Mouse (Mus musculus): ENCODE measurements around the gene Afdn. TPM values are rescaled to one million over a fixed set of nuclear protein-coding genes. Genes with fewer than 3 reads are reported as not detected.

Afdn gene
- polyA plus RNA-seq, 1 experiment from 2014 or later, result 40.4 TPM

- Histone ChIP-seq H3K27ac (ENCODE audit: low read length) (peak overlapping the region; percentile 81), H3K9ac (ENCODE audit: low read length) (peak overlapping the region; percentile 7; the same call in 1 of the 2 replicates), H3K4me1 (ENCODE audit: control insufficient read depth, insufficient read depth, low read length) (peaks cover 46% of the 10 kb centered on the region), H3K36me3 (ENCODE audit: control insufficient read depth, insufficient read depth) (no peaks in the 10 kb centered on the region), H3K4me2 (ENCODE audit: low read depth, low read length) (no peak overlapping the region), H3K27me3 (ENCODE audit: control insufficient read depth, insufficient read depth, low read length) (no peaks in the 10 kb centered on the region), H3K9me3 (replicated peaks; ENCODE audit: control insufficient read depth, low read length) (no peaks in the 10 kb centered on the region), H3K4me3 (ENCODE audit: low read length) (no peak overlapping the region)
- WGBS, result 31% methylated on average over 7 of the region's 7 CpGs
- 0 out of 2 replicates have a peak, but pooled peaks have one; percentile 6 for ATAC-seq (replicated peaks; ENCODE audit: extremely low read depth, insufficient read depth, low FRiP score)
These were observed 17.2 kb upstream of the Afdn start for GRCm38 (mm10) chr17:13742941-13743708.

GRCm38 (mm10) chr17:13743709-13744079 is 16.6 kb upstream of the Afdn start:
- no peak overlapping the region for H3K4me3 ChIP-seq (ENCODE audit: low read length)
- peaks cover 44% of the 10 kb centered on the region for H3K4me1 ChIP-seq (ENCODE audit: control insufficient read depth, insufficient read depth, low read length)
- no peaks in the 10 kb centered on the region for H3K27me3 ChIP-seq (ENCODE audit: control insufficient read depth, insufficient read depth, low read length)
- no peaks in the 10 kb centered on the region for H3K9me3 ChIP-seq (replicated peaks; ENCODE audit: control insufficient read depth, low read length)
- H3K4me2 ChIP-seq (ENCODE audit: low read depth, low read length), result no peak overlapping the region
- WGBS, result 21% methylated on average over 5 of the region's 5 CpGs
- ATAC-seq (replicated peaks; ENCODE audit: extremely low read depth, insufficient read depth, low FRiP score), result peak; percentile 18; the same call in 1 of the 2 replicates
- peak overlapping the region; percentile 28; the same call in 1 of the 2 replicates for H3K9ac ChIP-seq (ENCODE audit: low read length)
- no peaks in the 10 kb centered on the region for H3K36me3 ChIP-seq (ENCODE audit: control insufficient read depth, insufficient read depth)
- H3K27ac ChIP-seq (ENCODE audit: low read length), result peak overlapping the region; percentile 81

GRCm38 (mm10) chr17:13744219-13744618 is 16.1 kb upstream of the Afdn start:
- no peak overlapping the region for H3K4me2 ChIP-seq (ENCODE audit: low read depth, low read length)
- no peak overlapping the region for H3K4me3 ChIP-seq (ENCODE audit: low read length)
- H3K36me3 ChIP-seq (ENCODE audit: control insufficient read depth, insufficient read depth), result no peaks in the 10 kb centered on the region
- H3K27me3 ChIP-seq (ENCODE audit: control insufficient read depth, insufficient read depth, low read length), result no peaks in the 10 kb centered on the region
- H3K4me1 ChIP-seq (ENCODE audit: control insufficient read depth, insufficient read depth, low read length), result peaks cover 44% of the 10 kb centered on the region
- H3K9ac ChIP-seq (ENCODE audit: low read length), result 0 out of 2 replicates have a peak overlapping the region, but pooled peaks have one; percentile 28
- WGBS, result 69% methylated on average over 6 of the region's 6 CpGs
- H3K27ac ChIP-seq (ENCODE audit: low read length), result peak overlapping the region; percentile 26; the same call in 1 of the 2 replicates
- ATAC-seq (replicated peaks; ENCODE audit: extremely low read depth, insufficient read depth, low FRiP score), result no peak
- no peaks in the 10 kb centered on the region for H3K9me3 ChIP-seq (replicated peaks; ENCODE audit: control insufficient read depth, low read length)

GRCm38 (mm10) chr17:13744824-13745223 is 15.5 kb upstream of the Afdn start:
- Histone ChIP-seq H3K4me2 (ENCODE audit: low read depth, low read length) (no peak overlapping the region), H3K9me3 (replicated peaks; ENCODE audit: control insufficient read depth, low read length) (no peaks in the 10 kb centered on the region), H3K9ac (ENCODE audit: low read length) (no peak overlapping the region), H3K36me3 (ENCODE audit: control insufficient read depth, insufficient read depth) (no peaks in the 10 kb centered on the region), H3K27me3 (ENCODE audit: control insufficient read depth, insufficient read depth, low read length) (no peaks in the 10 kb centered on the region), H3K4me3 (ENCODE audit: low read length) (no peak overlapping the region), H3K27ac (ENCODE audit: low read length) (peak overlapping the region; percentile 2; the same call in 1 of the 2 replicates), H3K4me1 (ENCODE audit: control insufficient read depth, insufficient read depth, low read length) (peaks cover 44% of the 10 kb centered on the region)
- WGBS, result 22% methylated on average over 4 of the region's 4 CpGs
- 0 out of 2 replicates have a peak, but pooled peaks have one; percentile 49 for ATAC-seq (replicated peaks; ENCODE audit: extremely low read depth, insufficient read depth, low FRiP score)

- H3K4me1 ChIP-seq (ENCODE audit: control insufficient read depth, insufficient read depth, low read length), result peaks cover 44% of the 10 kb centered on the region
- 46% methylated on average over 2 of the region's 2 CpGs for WGBS
- no peak; the same call in 1 of the 2 replicates for ATAC-seq (replicated peaks; ENCODE audit: extremely low read depth, insufficient read depth, low FRiP score)
These were observed 15.0 kb upstream of the Afdn start for GRCm38 (mm10) chr17:13745373-13745772.

GRCm38 (mm10) chr17:13746330-13746729 is 14.0 kb upstream of the Afdn start:
- H3K36me3 ChIP-seq (ENCODE audit: control insufficient read depth, insufficient read depth), result no peaks in the 10 kb centered on the region
- ATAC-seq (replicated peaks; ENCODE audit: extremely low read depth, insufficient read depth, low FRiP score), result no peak
- no peak overlapping the region for H3K4me3 ChIP-seq (ENCODE audit: low read length)
- H3K9ac ChIP-seq (ENCODE audit: low read length), result no peak overlapping the region
- H3K4me2 ChIP-seq (ENCODE audit: low read depth, low read length), result no peak overlapping the region
- H3K27ac ChIP-seq (ENCODE audit: low read length), result 0 out of 2 replicates have a peak overlapping the region, but pooled peaks have one; percentile 14
- no peaks in the 10 kb centered on the region for H3K27me3 ChIP-seq (ENCODE audit: control insufficient read depth, insufficient read depth, low read length)
- peaks cover 40% of the 10 kb centered on the region for H3K4me1 ChIP-seq (ENCODE audit: control insufficient read depth, insufficient read depth, low read length)
- no peaks in the 10 kb centered on the region for H3K9me3 ChIP-seq (replicated peaks; ENCODE audit: control insufficient read depth, low read length)
- WGBS, result 66% methylated on average over 6 of the region's 6 CpGs

More at GRCm38 (mm10) chr17:13745373-13745772, 15.0 kb upstream of the Afdn start:
- no peaks in the 10 kb centered on the region for H3K36me3 ChIP-seq (ENCODE audit: control insufficient read depth, insufficient read depth)
- H3K4me3 ChIP-seq (ENCODE audit: low read length), result no peak overlapping the region
- H3K9ac ChIP-seq (ENCODE audit: low read length), result no peak overlapping the region
- no peak overlapping the region for H3K27ac ChIP-seq (ENCODE audit: low read length)
- no peaks in the 10 kb centered on the region for H3K9me3 ChIP-seq (replicated peaks; ENCODE audit: control insufficient read depth, low read length)
- H3K4me2 ChIP-seq (ENCODE audit: low read depth, low read length), result no peak overlapping the region
- H3K27me3 ChIP-seq (ENCODE audit: control insufficient read depth, insufficient read depth, low read length), result no peaks in the 10 kb centered on the region

GRCm38 (mm10) chr17:13747681-13748080 is 12.7 kb upstream of the Afdn start:
- H3K4me2 ChIP-seq (ENCODE audit: low read depth, low read length), result no peak overlapping the region
- no peak overlapping the region for H3K27ac ChIP-seq (ENCODE audit: low read length)
- no peaks in the 10 kb centered on the region for H3K9me3 ChIP-seq (replicated peaks; ENCODE audit: control insufficient read depth, low read length)
- no peaks in the 10 kb centered on the region for H3K27me3 ChIP-seq (ENCODE audit: control insufficient read depth, insufficient read depth, low read length)
- no peaks in the 10 kb centered on the region for H3K36me3 ChIP-seq (ENCODE audit: control insufficient read depth, insufficient read depth)
- peaks cover 32% of the 10 kb centered on the region for H3K4me1 ChIP-seq (ENCODE audit: control insufficient read depth, insufficient read depth, low read length)
- no peak overlapping the region for H3K4me3 ChIP-seq (ENCODE audit: low read length)
- H3K9ac ChIP-seq (ENCODE audit: low read length), result no peak overlapping the region
- no peak for ATAC-seq (replicated peaks; ENCODE audit: extremely low read depth, insufficient read depth, low FRiP score)
- WGBS, result 85% methylated on average over 9 of the region's 9 CpGs

- no peaks in the 10 kb centered on the region for H3K27me3 ChIP-seq (ENCODE audit: control insufficient read depth, insufficient read depth, low read length)
- H3K27ac ChIP-seq (ENCODE audit: low read length), result no peak overlapping the region
- no peak for ATAC-seq (replicated peaks; ENCODE audit: extremely low read depth, insufficient read depth, low FRiP score)
- no peaks in the 10 kb centered on the region for H3K36me3 ChIP-seq (ENCODE audit: control insufficient read depth, insufficient read depth)
- H3K4me3 ChIP-seq (ENCODE audit: low read length), result no peak overlapping the region
- peaks cover 19% of the 10 kb centered on the region for H3K4me1 ChIP-seq (ENCODE audit: control insufficient read depth, insufficient read depth, low read length)
- WGBS, result 91% methylated on average over 4 of the region's 4 CpGs
- no peak overlapping the region for H3K9ac ChIP-seq (ENCODE audit: low read length)
- H3K9me3 ChIP-seq (replicated peaks; ENCODE audit: control insufficient read depth, low read length), result no peaks in the 10 kb centered on the region
- H3K4me2 ChIP-seq (ENCODE audit: low read depth, low read length), result no peak overlapping the region
These were observed 11.3 kb upstream of the Afdn start for GRCm38 (mm10) chr17:13749027-13749426.

- Histone ChIP-seq H3K4me3 (ENCODE audit: low read length) (no peak overlapping the region), H3K9me3 (replicated peaks; ENCODE audit: control insufficient read depth, low read length) (no peaks in the 10 kb centered on the region), H3K27ac (ENCODE audit: low read length) (no peak overlapping the region), H3K4me1 (ENCODE audit: control insufficient read depth, insufficient read depth, low read length) (peaks cover 6% of the 10 kb centered on the region), H3K36me3 (ENCODE audit: control insufficient read depth, insufficient read depth) (no peaks in the 10 kb centered on the region), H3K27me3 (ENCODE audit: control insufficient read depth, insufficient read depth, low read length) (no peaks in the 10 kb centered on the region), H3K9ac (ENCODE audit: low read length) (no peak overlapping the region), H3K4me2 (ENCODE audit: low read depth, low read length) (no peak overlapping the region)
- ATAC-seq (replicated peaks; ENCODE audit: extremely low read depth, insufficient read depth, low FRiP score), result no peak
- WGBS, result 77% methylated on average over 4 of the region's 4 CpGs
These were observed 6.4 kb upstream of the Afdn start for GRCm38 (mm10) chr17:13753918-13754317.
